Mouse (Mus musculus) testis, adult 2 months (tissue): ENCODE results near the gene Serac1. TPM values are rescaled to one million over a fixed set of nuclear protein-coding genes. Genes with fewer than 3 reads are reported as not detected.
A peak's percentile ranks its signal among the peaks of the same experiment; 100 is the strongest.

Source experiments
- H3K27ac ChIP-seq: fragments of 200-500 bp; 2 replicates; pipeline ENCODE4 v1.5.1; 2012; ENCODE audit warnings: low read depth, low read length; ENCODE audit not compliant: control insufficient read depth, insufficient read depth
- H3K27me3 ChIP-seq: fragments of 200-500 bp; 2 replicates; pipeline ENCODE4 v1.6.1; 2012; ENCODE audit warnings: mild to moderate bottlenecking, low read length, moderate library complexity; ENCODE audit not compliant: control insufficient read depth, insufficient read depth
- H3K36me3 ChIP-seq: fragments of 200-500 bp; 2 replicates; pipeline ENCODE4 v1.6.1; 2012; ENCODE audit warnings: mild to moderate bottlenecking, low read length; ENCODE audit not compliant: control insufficient read depth, insufficient read depth
- H3K4me1 ChIP-seq: fragments of 200-500 bp; 2 replicates; pipeline ENCODE4 v1.6.1; 2012; ENCODE audit warnings: low read length; ENCODE audit not compliant: control insufficient read depth, insufficient read depth
- H3K4me3 ChIP-seq: fragments of 200-500 bp; 2 replicates; pipeline ENCODE4 v1.5.1; 2012; ENCODE audit warnings: low read depth, mild to moderate bottlenecking, low read length, moderate library complexity, mixed read lengths; ENCODE audit not compliant: control insufficient read depth
- CTCF ChIP-seq: fragments of 200-500 bp; IDR thresholded peaks from 2 replicates; pipeline ENCODE4 v1.5.1; 2012; ENCODE audit warnings: low read depth, mild to moderate bottlenecking, inconsistent platforms, low read length, moderate library complexity; ENCODE audit not compliant: control insufficient read depth, insufficient read depth, insufficient replicate concordance
- POLR2A ChIP-seq: fragments of 200-500 bp; IDR thresholded peaks from 2 replicates; pipeline ENCODE4 v1.6.1; 2012; ENCODE audit warnings: low read depth, mild to moderate bottlenecking, inconsistent platforms, low read length, moderate library complexity; ENCODE audit not compliant: control insufficient read depth
- polyA plus RNA-seq: library from polyadenylated mRNA; depleted of rRNA; stranded (reverse); fragments of >200 nt; gene quantifications from 2 replicates; pipeline ENCODE4 v1.2.3, GENCODE M21; 2012; rRNA removed

Serac1 gene
- polyA plus RNA-seq, 1 experiment: 8.6 TPM

- no peak for TF ChIP-seq POLR2A
- no peak for TF ChIP-seq CTCF
- no peaks in the 10 kb centered on the region for H3K36me3 ChIP-seq
- no peaks in the 10 kb centered on the region for H3K27me3 ChIP-seq
- H3K4me1 ChIP-seq: peaks cover 15% of the 10 kb centered on the region
- H3K27ac ChIP-seq: peak overlapping the region; percentile 69
- H3K4me3 ChIP-seq: no peak overlapping the region
Observed at GRCm38 (mm10) chr17:5997380-5998234, 81.9 kb downstream of the Serac1 start.

GRCm38 (mm10) chr17:5996589-5996988 is 83.0 kb downstream of the Serac1 start:
- Histone ChIP-seq H3K27me3 (no peaks in the 10 kb centered on the region), H3K27ac (peak overlapping the region; percentile 58), H3K4me3 (no peak overlapping the region), H3K36me3 (no peaks in the 10 kb centered on the region), H3K4me1 (peaks cover 13% of the 10 kb centered on the region)
- TF ChIP-seq CTCF: no peak
- no peak for TF ChIP-seq POLR2A

DNA sequence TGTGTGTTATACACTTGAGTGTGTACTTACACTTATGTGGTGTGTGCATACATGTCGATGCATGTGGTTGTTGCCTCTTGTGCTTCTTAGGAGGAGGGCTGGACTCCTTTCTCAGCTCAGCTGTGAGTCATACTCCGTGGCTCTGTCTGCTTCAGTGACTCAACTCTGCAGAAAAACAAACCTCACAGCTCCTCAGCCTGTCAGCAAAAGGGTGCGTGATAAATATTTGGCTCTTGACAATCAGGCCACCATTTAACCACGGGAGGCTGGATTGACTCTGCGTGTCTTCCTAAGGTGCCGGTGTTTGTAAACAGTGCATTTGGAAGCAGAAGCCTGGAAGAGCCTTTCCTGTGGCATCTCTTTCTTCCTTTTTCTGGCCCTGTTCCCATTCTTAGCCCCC is 84.9 kb downstream of the Serac1 start:
- Histone ChIP-seq H3K27me3 (no peaks in the 10 kb centered on the region), H3K36me3 (no peaks in the 10 kb centered on the region), H3K4me3 (no peak overlapping the region), H3K4me1 (peaks cover 15% of the 10 kb centered on the region), H3K27ac (no peak overlapping the region)
- TF ChIP-seq POLR2A (no peak), CTCF (no peak)

- Histone ChIP-seq H3K36me3 (no peaks in the 10 kb centered on the region), H3K4me1 (peaks cover 15% of the 10 kb centered on the region), H3K4me3 (no peak overlapping the region), H3K27ac (peak overlapping the region; percentile 9; the same call in 1 of the 2 replicates), H3K27me3 (no peaks in the 10 kb centered on the region)
- no peak for TF ChIP-seq POLR2A
- TF ChIP-seq CTCF: no peak
Observed at GRCm38 (mm10) chr17:5993581-5994260, 85.8 kb downstream of the Serac1 start.

DNA sequence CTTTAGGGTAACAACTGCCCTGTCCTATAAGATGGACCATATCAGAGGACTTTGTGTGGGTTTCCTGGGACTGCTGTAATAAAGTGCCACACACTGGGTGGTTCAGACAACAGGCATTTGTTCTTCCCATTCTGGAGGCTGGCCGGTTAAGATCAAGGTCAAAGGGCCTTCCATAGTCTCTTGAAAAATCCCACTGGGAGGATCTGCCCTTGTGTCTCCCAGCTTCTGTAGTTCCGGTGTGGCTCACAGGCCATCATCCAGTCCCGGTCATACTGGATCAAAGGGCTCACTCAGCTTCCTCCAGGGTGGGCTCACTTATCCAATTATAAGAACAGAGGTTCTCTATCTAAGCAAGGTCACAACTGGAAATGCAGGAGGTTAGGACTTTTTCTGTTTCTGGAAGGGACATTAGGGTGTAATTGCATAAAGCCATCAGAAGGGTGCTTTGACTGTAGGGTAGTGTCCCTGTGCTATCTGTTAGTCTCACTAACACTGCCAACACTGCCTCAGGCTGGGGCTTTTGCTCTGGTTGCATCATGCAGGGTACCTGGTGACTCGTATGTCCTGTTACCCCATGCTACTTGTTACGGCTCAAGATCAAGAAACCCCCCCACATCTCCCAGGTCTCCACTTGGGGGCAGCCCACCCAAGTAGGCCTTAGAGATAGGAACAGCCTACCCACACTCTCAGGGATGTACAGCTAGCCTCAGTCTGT is 86.5 kb downstream of the Serac1 start:
- no peaks in the 10 kb centered on the region for H3K36me3 ChIP-seq
- no peak overlapping the region for H3K4me3 ChIP-seq
- no peaks in the 10 kb centered on the region for H3K27me3 ChIP-seq
- TF ChIP-seq POLR2A (no peak), CTCF (no peak)
- peak overlapping the region; percentile 9; the same call in 1 of the 2 replicates for H3K27ac ChIP-seq
- H3K4me1 ChIP-seq: peaks cover 15% of the 10 kb centered on the region

Other genes starting within 250 kb of the Serac1 start
- 7.1 and 7.9 TPM in 2 replicates for gene Snx9, start 238.4 kb downstream of the Serac1 start, polyA plus RNA-seq
- 29.1 and 32.9 TPM in 2 replicates for gene Synj2, start 138.5 kb downstream of the Serac1 start, polyA plus RNA-seq
- 12.0 and 13.5 TPM in 2 replicates for gene Gtf2h5, start within 50 bp of the Serac1 start, polyA plus RNA-seq
- gene Tulp4, start 26.7 kb upstream of the Serac1 start, polyA plus RNA-seq: 179 and 200 TPM in 2 replicates
- gene Tmem181a, start 177.1 kb upstream of the Serac1 start, polyA plus RNA-seq: 9.1 and 9.9 TPM in 2 replicates
- gene Dynlt1a, start 237.8 kb upstream of the Serac1 start, polyA plus RNA-seq: 86.4 and 98.4 TPM in 2 replicates